Mouse (Mus musculus) ovary, adult 18-20 months (tissue): Measurements from ENCODE around the gene Irgq.
"Not testable (repeated sequence)": the region's sequence is repeated elsewhere in the genome, so short reads cannot be mapped to it uniquely, and the experiment has no call there.

Experiments
- DNase-seq: peaks from one replicate; pipeline ENCODE4 v3.0.0; 2022; ENCODE audit warnings: low spot score, mixed read lengths

The Irgq gene

DNA sequence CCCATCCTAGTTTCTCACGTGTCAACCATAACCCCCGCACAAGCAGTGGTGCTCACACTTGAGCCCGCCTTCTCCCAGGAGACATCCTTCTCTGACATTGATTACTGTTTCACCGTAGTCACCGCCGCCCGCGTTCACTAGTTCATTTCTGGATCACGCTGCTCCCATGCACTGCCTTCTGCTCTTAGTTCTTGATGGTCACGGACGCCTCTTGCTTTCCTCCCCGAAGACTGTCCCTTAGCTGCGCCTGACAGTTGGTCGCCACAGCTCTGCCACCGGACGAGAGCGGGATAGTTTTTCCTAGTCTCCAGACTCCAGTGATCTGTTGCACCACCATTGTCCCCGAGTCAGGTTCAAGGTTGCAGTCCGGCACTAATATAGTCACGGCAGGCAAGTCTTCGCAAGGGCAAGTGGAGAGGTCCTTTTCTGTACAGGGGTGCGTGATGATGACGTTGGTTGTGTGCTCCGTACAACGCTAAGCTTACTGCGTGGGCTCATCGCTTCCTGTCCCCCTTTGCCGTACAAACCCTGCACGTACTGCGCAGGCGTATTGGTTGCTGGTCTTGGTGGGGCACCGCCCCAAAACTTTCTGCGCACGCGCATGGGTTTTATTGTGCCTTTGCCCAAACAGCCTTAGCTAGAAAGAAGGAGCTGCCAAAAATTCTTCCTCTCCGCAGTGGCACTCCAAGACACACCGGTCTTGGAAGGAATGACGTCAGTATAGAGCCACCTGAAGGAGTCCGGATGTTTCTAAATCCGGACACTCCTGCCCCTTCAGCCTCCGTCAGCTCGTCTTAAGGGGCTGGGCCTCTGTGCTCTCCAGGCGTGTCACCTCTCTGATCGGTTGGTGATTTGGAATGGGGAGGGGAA is at the start of gene Irgq:
Gene Irgq (plus strand): TSS at position 628 of the 870 bp plus-strand sequence.
- DNase-seq = peak; percentile 98

DNA sequence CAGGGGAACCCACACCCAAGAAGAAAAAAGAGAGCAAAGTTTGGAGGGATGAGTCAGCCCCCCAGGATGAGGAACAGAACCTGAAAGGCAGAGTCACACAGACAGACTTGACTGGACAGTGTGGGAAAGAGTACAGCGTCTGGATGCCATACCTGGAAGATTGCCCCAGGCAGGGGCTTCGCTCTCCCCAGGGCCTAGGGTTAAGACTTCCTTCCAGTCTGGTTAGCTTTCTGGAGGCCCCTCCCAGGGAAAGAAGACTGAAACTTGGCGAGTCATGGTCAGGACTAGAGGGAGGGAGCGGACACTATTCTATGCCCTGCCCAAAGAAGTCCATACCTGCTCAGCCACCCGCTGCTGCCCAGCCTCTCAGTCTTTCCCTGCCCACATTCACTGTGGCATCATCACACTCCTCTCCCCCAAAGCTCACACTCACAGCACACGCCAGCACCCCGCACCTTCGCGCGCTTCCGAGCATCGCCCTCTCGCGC is 49.5 kb upstream of the Irgq start:
- DNase-seq = no peak

DNA sequence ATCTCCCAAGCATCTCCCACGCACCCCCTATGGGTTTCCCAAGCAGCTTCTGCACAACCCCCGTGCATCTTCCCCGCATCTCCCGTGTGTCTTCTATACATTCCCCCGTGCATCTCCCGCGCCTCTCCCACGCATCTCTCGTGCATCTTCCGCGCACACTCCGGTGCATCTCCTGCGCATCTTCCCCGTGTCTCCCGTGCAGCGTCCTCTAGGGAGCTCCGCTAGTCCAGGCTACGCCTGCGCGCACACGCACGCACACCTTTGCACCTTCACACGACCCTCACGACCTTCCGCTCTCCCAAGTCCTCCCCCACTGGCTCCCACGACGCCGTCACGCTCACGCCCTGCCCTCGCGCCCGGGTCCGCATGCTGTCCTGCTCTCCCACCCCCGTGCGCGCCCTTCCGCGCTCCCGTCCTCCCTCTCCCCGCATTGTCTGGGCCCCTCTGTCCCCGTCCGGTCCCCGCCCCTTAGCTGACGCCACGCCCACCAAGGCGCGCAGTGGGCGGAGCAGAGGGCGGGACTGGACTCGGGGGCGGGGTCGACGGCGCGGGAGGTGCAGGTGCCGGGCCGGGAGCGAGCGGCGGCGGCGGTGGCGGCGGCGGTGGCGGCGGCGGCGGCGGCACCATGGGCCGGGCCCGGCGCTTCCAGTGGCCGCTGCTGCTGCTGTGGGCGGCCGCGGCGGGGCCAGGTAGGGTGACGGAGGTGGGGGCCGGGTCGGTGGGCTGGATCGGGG is 48.8 kb upstream of the Irgq start, which contains the start of gene Cadm4:
Gene Cadm4 (plus strand): TSS at position 550 of the 734 bp plus-strand sequence.
- DNase-seq = peak; percentile 69

DNA sequence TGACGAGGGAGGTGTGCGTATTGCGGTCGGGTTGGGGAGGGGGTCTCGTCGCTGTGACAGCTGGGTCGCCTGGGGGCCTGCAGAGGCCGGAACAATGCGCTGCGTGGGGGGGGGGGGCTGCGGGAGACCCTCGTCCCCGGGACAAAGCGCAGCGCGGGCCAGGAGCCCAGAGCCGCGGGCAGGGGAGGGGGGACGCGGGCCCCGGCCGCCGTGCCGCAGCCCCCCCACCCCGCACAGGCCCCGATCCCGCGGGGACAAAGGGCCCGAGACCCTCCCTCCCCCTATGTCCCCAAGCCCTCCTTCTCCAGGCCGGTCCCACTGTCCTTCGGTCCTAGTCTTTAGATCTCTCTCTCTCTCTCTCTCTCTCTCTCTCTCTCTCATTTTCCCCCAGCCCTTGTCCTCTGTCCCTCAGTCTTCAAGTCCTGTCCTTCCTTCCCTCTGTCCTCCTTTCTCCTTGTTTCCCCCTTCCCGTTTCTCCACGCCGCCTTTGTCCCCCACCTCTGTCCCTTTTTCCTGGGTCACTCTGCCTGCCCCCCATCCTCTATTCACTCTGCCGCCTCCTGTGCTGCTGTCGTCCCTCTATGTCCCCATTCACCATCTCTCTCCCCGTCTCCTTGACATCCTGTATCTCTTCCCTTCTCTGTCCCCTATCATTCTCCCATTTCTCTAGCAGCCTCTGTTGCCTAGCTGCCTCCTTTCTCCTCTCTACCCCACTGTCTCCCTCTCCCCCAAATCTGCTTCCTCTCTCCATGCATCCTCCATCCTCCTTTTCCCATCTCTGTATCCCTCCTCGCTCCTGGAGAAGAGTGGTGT is 48.1 kb upstream of the Irgq start:
- DNase-seq = no peak

DNA sequence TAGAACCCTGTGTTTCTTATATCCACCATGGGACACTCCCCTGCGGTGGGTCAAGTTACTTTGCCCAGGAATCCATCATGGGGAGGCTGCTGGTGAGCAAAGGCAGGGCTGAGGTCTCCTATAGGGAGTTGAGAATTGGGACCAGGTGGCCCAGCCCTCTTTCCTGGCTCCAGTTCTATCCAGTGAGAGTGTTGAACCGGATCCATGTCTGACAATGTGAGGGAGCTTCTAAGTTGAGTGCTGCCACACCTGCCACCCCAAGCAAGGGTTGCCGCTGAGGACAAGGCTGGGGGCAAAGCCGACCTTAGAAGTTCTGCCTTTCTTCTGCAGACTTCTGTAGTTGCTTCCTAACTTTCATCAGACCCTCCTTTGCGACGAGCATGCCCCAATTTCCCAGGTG is 47.2 kb upstream of the Irgq start:
- DNase-seq = not testable (repeated sequence)

DNA sequence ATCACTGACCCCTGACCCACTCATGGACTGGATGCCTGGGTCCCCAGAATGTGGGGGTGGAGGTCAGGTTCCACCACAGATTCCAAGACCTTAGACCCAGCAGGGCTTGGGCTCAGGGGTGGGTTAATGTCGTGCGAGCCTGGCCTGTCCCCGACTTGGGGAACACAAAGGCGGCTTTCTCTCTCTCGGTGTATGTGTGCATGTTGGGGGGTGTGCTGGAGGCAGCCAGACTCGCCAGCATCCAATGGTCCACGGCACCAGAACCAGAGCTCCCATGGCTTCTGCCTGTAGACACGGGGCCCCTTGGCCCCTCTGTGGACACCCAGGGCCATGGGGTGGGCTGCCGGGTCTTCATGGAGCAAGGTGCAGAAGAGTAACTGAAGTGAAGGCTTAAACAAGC is 45.0 kb upstream of the Irgq start:
- DNase-seq = no peak

DNA sequence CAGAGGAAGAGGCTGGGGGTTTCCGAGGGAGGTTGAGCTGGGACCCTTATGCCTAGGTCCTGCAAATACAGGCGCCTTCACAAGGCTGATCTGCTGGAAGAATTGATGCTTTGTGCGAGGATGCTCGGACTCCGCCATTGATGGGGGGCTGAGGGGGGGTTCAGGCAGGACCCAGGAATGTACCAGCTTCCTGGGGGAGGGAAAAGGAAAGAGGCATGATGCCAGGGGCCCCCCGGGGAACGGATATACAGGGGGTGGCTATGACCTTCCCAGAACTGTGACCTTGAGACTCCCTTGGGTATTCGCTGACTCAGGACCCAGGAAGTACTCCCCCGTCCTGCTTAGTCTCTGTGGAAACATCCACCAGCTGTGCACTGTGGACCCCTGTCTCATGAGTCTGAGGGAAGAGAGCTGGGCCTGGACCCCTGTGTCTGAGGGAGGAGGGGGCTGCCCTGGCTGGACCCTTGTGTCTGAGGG is 43.8 kb upstream of the Irgq start:
- DNase-seq = no peak

DNA sequence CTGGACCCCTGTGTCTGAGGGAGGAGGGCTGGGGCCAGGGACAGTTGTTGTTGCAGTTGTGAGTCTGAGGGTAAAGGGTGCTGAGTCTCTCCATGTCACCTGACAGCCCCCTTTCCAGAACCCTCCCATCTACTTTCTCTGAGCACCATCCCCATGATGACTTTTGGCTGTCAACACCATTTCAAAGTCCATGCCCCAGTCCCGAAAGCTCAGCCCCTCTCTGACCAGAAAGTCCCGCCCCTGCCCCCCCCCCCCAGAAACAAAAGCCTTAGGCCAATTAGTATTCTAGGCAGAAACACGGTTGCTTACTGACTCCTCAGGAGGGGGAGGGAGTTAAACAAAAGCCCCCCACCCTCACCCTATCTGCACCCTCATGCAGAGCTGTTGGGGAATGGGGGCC is 43.1 kb upstream of the Irgq start:
- no peak for DNase-seq

DNA sequence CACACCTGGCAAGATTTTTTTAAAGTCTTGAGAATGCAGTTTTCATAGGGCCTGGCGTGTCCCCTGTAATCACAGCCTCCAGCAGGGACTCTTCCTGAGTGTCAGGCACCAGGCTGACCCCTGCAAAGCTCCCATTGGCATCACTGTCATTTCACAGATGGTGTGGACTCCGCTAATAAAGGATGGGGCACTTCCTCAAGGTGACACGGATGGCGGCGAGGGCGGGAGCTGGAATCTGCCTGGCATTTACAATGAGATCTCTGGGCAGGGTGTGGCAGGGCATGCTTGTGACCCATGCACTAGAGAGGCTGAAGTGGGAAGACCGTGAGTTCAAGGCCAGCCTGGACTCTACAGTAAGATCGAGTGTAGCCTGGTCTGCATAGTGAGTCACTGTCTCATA is 42.2 kb upstream of the Irgq start:
- no peak for DNase-seq

DNA sequence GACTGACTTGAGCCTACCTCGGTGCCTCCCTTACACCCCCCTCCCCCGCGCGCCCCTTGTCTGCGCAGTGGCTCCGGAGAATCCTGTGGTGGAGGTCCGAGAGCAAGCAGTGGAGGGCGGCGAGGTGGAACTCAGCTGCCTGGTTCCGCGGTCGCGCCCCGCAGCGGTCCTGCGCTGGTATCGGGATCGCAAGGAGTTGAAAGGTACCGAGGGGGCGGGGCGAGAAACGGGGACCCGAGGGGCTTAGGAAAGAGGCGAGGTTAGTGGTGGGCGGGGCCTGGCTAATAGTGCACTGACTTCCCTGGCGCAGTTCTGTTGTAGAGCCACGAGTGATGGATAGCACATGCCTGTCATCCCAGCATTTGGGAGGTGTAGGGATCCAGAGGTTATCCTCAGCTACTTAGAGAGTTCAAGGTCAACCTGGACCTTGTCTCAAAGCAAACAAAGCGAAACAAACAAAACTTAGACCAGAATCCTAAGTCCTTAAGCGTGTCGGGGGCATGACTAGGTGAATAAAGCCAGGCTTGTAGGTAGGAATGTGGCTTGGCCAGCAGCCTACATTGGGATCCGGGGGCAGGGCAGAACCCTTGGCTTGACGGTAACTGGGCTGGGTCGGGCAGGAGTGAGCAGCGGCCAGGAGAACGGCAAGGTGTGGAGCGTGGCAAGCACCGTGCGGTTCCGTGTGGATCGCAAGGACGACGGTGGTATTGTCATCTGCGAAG is 30.5 kb upstream of the Irgq start:
- no peak for DNase-seq

DNA sequence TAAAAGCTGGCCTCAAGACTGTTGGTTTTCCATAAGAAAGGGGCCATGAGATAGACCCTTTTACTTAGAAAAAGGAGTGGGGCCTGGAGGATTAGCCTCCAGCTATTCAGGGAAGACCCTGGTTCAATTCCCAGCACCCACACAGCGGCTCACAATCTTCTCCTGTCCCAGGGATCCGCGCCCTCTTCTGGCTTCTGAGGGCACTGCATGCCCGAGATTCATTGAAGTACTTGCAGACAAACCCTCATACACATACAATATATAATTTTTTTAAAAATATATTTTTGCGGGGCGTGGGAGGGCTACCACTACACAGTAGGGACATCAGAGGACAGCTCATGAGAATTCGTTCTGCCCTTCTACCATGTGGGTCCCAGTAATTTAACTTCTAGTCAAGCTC is 29.6 kb upstream of the Irgq start:
- DNase-seq = no peak

DNA sequence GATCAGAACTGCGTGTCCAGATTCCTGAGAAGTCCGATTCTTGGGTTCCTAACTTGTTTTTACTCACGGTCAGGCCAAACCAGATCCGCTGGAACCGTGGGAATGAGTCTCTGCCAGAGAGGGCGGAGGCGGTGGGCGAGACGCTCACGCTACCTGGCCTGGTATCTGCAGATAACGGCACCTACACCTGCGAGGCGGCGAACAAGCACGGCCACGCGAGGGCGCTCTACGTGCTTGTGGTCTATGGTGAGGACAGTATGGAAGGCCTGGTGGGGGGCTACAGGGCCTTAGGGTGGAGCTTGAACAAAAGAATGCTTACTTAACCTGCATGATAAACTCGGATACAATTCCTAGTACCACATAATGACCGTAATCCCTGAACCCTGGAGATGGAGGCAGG is 29.0 kb upstream of the Irgq start:
- no peak for DNase-seq

DNA sequence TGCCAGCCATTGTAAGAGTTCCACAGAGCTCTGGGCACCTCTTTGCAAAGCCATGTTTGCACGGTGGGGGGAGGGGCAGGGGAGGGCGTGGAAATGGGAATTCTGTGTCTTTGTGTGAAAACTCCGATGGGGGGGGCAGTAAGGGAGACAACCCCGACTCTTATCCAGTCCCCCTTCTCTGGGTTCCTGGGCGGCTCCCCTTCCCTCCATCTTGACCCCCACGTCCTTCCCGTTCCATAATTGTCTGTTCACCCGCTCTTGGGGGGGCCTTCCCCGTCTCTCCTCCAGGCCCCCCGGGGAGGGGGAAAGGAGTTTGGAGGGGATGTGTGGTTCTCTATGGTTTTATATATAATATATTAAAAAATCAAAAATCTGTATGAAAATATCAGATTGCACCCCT is 26.5 kb upstream of the Irgq start:
- no peak for DNase-seq

DNA sequence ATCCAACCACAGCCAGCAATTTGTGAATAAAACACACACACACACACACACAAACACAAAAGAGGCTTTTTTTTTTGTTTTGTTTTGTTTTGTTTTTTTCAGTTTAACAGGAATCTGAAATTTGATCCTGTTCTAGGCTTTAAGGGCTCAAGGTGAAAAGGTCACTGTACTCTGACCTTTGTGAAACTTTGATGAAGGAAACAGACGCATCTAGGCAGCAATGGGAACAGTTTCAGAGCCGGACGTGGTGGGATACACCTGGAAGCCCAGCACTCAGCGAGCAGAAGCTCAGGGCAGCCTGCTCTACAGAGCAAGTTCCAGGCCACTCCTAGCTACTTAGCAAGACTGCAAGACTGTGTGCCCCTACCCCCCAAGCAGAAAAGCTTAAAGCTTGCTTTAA is 25.6 kb upstream of the Irgq start:
- DNase-seq = no peak

DNA sequence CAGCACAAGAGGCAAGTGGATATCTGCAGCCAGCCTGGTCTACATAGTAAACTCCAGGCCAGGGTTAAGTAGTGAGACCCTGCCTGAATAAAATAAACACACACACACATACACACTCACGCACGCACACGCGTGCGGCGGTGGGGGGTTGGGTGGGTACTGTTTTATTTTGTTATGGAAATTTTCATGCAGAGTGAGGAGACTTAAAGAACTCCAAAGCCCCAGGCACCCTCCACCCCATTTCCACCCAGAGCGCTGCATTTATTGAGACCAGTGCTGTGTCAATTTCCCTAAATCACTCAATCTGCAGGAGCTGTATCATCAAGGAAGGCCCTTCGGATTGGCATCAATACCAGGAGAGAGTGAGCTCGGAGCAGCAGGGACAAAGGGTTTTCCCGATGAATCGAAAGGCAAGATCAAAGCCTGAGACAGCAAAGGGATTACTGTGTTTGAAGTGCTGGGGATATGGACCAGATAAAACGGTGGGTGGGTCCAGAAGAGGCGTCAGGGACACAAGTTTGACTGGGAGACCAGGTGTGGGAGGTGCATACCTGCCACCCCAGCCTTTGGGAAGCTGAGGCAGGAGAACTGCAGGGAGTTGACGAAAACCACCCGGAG is 24.9 kb upstream of the Irgq start:
- DNase-seq = no peak

DNA sequence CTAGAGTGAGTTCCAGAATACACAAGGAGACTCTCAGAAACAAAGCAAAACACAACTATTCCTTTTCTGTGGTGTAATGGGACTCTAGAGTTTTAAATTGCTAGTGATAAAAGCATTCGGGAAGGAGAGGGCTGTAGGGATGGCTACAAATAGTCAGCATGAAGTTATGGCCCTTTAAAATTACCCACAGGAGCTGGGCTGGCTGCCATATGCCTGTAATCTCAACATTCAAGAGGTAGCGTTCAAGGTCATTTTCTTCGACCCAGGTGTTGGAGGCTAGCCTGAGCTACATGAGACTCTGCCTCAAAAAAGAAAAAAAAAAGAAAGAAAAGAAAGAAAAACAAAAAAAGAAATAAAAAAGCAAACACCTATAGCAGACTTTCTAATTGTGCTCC is 24.4 kb upstream of the Irgq start:
- DNase-seq = no peak

DNA sequence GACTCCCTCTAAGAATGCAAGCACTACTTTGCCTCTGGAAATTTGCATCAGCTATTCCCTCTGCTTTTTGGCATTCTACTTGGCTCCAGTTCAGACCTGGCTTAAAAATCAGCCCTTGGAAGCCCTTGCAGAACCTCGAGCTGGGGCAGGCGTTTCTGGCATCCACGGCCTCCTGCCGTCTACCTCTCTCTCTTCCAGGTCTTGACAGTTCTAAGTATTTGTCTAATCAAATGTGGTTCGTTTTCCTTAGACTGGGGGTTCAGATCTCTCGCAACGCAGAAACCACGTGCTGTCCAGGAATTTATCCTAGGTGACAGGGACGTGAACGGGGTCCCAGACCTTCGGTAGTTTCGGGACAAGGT is 24.0 kb upstream of the Irgq start:
- no peak for DNase-seq

DNA sequence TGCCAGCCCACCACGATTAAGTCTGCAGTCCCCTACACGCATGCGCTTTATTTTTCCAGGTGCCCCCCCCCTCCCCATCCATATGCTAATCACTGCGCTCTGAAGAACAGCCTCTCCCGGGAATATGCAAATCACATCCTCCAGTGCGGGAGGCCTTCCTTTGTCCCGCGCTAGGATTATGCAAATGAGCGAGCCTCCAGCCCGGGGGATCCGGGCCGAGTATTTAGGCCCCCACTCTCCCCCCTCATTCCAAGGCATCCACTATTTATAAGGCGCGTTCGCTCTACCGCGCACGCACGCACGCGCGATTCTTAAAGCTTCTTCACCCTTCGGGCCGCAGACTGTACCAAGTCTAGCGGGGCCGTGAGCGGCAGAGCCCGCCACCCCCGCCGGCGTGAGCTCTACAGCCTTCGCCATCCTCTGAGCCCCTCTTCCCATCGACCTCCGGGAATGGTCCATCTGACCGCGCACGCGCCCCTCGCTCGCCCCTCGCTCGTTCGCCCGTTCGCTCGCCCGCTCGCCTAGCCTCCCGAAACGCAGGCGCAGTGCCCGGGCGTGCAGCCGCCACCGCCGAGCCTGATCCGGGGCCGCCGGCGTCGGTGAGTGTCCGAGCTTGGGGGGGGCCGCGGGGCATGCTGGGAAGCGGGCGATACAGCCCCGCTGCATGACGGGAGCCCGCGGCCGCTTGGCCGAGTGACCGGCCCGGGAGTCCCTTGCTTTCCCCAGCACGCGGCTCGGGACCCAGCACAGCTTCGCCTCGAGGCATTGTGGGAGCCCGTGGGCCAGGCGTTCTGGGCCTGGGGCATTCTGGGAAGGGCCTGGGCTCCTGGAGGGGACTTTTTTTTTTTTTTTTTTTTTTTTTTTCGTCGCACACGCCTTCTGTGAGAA is 23.4 kb upstream of the Irgq start, which contains the start of gene Zfp428:
Gene Zfp428 (plus strand): TSS at position 169 of the 888 bp plus-strand sequence.
- peak; percentile 73 for DNase-seq

DNA sequence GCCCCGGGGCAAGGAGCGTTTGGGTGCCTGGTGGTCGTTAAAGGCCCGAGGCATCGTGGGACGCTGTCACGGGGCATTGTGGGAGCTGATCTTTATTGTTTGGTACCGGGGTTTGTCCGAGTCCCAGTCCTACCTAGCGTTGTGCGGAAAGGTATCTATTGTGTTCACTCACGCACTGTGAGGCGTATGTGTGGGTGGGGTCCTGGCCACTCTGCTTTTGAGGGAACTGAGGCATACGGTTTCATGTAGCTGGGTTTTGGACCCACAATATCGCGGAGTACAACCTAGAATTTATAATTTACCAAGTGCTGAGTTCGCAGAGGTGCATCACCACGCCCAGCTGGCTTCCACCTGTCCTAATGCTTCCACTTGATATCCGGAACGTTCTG is 22.8 kb upstream of the Irgq start:
- no peak for DNase-seq

DNA sequence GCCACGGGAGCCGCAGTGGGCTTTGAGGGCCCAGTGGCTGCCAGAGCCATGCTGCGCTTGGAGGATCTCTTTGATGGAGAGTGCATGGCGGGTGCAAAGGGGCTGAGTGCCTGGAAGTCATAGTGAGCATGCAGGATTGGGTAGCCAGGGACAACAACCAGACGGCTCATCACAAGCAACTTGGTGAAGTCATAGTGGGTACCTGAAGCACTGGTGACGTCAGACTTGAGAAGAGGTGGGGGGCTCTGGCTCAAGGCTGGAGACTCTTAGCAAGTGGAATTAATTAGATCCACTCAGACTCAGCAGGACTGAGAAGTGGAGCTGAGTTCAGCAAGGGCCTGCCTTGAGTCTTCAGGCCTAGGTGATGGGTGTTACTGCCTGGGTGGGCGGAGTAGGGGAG is 18.1 kb upstream of the Irgq start, which contains the start of gene AC161166.1:
Gene AC161166.1 (minus strand): TSS at position 101 of the 400 bp plus-strand sequence.
- DNase-seq = no peak
